Mouse (Mus musculus) Patski (cell line): ENCODE results near the gene Zfp646. TPM values are rescaled to one million over a fixed set of nuclear protein-coding genes. Genes with fewer than 3 reads are reported as not detected.

Experiments
- ATAC-seq: fragments of 100-300 bp; one replicate; pipeline ENCODE4 v1.8.0; 2021
- CTCF ChIA-PET: fragments of 350-600 bp; sonication (Branson Sonifier 250); formaldehyde crosslinking; loops from one replicate; lab custom pipeline; 2022; ENCODE audit warnings: inconsistent platforms; lab: Charles Lee
- POLR2A ChIA-PET: fragments of 350-600 bp; sonication (Branson Sonifier 250); formaldehyde crosslinking; loops from one replicate; lab custom pipeline; 2022; ENCODE audit warnings: antibody characterized with exemption, inconsistent platforms; lab: Charles Lee
- DNase-seq: peaks from one replicate; pipeline ENCODE4 v3.0.0-alpha.2; 2011; ENCODE audit warnings: low read depth, low spot score
- H3K27me3 ChIP-seq: fragments of 371-371 bp; one replicate; pipeline ENCODE4 v1.5.1; 2021
- CTCF ChIP-seq: fragments of 100-300 bp; IDR thresholded peaks from one replicate; pipeline ENCODE4 v1.5.1; 2021
- in situ Hi-C: fragments of 300-500 bp; cut with MboI; formaldehyde crosslinking; loops from 3 replicates; pipeline ENCODE4 v1.11.1; 2018; ENCODE audit warnings: low pct_unique_long_range_greater_than_20kb, mixed read lengths
- polyA plus RNA-seq: library from polyadenylated mRNA; unstranded; gene quantifications from one replicate; pipeline ENCODE4 v1.2.3, GENCODE M21; 2021

Zfp646 gene
- polyA plus RNA-seq, 1 experiment from 2014 or later: 22.3 TPM

DNA sequence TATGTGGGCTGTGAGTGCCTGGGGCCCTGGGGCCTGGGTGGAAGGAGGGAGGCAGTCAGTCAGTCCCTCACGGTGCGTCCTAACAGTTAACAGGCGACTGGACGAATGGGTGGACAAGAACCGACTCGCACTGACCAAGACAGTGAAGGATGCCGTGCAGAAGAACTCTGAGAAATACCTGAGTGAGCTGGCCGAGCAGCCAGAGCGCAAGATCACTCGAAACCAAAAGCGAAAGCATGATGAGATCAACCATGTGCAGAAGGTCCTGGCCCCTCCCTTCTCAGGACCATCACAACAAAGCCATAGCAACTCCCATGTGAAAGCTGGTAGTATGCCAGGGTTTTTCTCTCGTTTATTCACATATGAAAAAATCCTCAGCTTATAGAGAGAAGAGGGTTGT lies 39.3 kb downstream of the Zfp646 start:
- H3K27me3 ChIP-seq: no peaks in the 10 kb centered on the region
- no peak for ATAC-seq
- ChIA-PET CTCF (interaction anchor here (1.0 to 1.4 kb wide), 3 partner anchors 11 to 21 kb away, joined by 3 to 4 read pairs (median 3); no protein-coding TSS in a partner anchor), POLR2A (interaction anchor here (0.7 kb wide), 1 partner anchor 223 kb away, joined by 4 read pairs; no protein-coding TSS in a partner anchor)
- in situ Hi-C loops: no loop called here
- no peak for TF ChIP-seq CTCF
- no peak for DNase-seq

DNA sequence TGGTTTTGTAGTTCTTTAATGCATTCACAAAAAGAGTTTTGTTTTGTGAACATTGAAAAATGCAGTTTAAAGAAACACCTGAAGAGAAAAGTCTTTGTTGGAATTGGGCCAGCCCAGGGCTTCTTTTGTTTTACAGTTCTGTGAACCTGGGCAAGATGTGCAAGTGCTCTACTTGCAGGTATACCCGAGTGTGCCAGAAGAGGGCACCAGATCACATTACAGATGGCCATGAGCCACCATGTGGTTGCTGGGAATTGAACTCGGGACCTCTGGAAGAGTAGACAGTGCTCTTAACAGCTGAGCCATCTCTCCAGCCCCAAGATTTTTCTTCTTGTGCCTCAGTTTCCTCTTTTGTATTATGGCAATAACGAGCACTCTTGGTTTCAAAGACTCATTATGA lies 42.2 kb downstream of the Zfp646 start:
- ChIA-PET CTCF (interaction anchor here (1.4 to 10.1 kb wide), 4 partner anchors 11 to 57 kb away, joined by 3 to 123 read pairs (median 5); no protein-coding TSS in a partner anchor), POLR2A (interaction anchor here (1.0 kb wide), 1 partner anchor 18 kb away, joined by 3 read pairs; no protein-coding TSS in a partner anchor)
- in situ Hi-C loops: no loop called here
- H3K27me3 ChIP-seq: no peaks in the 10 kb centered on the region
- DNase-seq: no peak
- ATAC-seq: no peak
- TF ChIP-seq CTCF: peak; percentile 83

DNA sequence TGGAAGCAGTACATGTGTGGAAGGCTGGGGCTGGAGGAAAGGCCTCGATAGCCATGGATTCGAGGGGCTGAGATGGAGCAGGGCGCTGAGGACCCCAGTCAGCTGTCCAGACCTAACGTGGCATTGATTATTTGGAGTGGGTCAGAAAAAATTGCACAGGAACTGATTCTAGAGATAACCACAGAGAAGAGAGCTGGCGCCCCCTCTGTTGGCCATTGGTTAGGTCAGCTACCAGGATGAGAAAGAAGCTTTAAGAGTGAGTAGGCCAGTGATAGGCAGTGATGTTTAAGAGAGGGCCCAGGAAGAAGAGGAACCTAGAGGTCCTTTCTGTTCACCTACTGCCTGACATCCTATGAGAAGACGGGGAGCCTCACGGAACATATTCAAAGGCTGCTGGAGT lies 43.3 kb downstream of the Zfp646 start:
- TF ChIP-seq CTCF: peak; percentile 66
- H3K27me3 ChIP-seq: no peaks in the 10 kb centered on the region
- CTCF ChIA-PET: interaction anchor here (1.2 to 10.1 kb wide), 6 partner anchors 10 to 118 kb away, joined by 3 to 123 read pairs (median 4); no protein-coding TSS in a partner anchor
- ATAC-seq (no peak), DNase-seq (no peak)
- in situ Hi-C loops: no loop called here
- POLR2A ChIA-PET: no interaction called here

DNA sequence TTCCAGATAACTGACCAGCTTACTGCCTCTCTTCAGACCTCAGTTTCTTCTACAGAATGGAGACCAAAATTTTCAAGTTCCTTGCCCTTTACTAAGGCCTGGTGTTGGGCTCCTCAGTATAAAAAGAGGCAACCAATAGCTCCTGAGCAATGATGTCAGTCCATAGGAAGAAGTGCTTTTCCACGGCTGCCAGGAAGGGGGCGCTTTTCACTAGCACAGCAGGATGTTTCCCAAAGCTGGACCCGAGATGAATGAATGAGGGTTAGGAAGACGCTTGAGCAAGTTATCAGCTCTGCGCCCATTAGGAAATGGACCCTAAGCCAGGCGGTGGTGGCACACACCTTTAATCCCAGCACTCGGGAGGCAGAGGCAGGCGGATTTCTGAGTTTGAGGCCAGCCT lies 45.5 kb downstream of the Zfp646 start:
- ChIA-PET POLR2A (interaction anchor here (1.5 kb wide), 1 partner anchor 10 kb away, joined by 5 read pairs; no protein-coding TSS in a partner anchor), CTCF (interaction anchor here (1.2 to 10.1 kb wide), 4 partner anchors 10 to 25 kb away, joined by 4 to 123 read pairs (median 6); partner anchors contain the start of genes Gm21974, Kat8 and Vkorc1)
- DNase-seq (no peak), ATAC-seq (no peak)
- TF ChIP-seq CTCF: no peak
- no peaks in the 10 kb centered on the region for H3K27me3 ChIP-seq
- in situ Hi-C loops: no loop called here

DNA sequence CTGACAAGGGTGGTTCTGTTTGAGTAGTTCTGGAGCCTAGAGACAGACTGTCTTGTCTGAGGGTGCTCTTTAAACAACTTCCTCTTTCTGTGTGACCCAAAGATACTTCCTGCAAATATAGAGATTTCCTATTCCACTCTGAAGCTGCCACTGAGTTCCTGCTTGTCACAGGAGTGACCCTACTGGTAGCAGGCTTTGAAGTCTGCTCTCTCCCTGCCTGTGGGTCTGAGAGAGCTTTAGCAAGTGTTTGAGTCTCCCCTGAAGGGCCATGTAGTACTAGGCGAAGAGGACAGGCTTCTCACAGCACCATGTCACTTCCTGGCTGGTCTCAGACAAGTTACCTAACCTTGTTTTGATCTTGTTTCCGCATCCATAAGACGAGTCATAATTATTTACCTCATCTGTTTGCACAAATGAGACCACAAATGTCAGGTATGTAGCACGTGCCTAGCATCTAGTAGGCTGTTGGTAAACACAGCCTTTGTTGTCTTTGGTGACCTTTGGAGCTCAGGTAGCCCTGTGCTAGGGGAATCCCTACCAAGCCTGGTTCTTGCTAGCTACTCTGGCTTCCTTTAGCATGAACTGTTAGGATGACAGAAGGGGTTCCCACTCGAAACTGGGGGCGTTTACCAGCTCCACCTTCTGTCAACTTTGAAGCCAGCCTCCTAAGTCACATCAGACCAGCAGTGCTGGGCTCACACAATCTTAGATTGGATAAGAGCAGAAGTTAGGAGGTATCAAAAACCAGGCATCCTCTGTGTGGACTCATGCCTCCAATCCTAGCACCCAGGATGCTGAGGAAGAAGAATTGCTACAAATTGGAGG lies 46.6 kb downstream of the Zfp646 start:
- no peak for ATAC-seq
- CTCF ChIA-PET: interaction anchor here (1.4 to 10.1 kb wide), 2 partner anchors 11 to 12 kb away, joined by 4 to 123 read pairs; partner anchors contain the start of gene Kat8
- POLR2A ChIA-PET: interaction anchor here (0.6 to 1.5 kb wide), 2 partner anchors 9 to 70 kb away, joined by 3 to 5 read pairs; no protein-coding TSS in a partner anchor
- no peak for TF ChIP-seq CTCF
- DNase-seq: no peak
- in situ Hi-C loops: no loop called here
- no peaks in the 10 kb centered on the region for H3K27me3 ChIP-seq

DNA sequence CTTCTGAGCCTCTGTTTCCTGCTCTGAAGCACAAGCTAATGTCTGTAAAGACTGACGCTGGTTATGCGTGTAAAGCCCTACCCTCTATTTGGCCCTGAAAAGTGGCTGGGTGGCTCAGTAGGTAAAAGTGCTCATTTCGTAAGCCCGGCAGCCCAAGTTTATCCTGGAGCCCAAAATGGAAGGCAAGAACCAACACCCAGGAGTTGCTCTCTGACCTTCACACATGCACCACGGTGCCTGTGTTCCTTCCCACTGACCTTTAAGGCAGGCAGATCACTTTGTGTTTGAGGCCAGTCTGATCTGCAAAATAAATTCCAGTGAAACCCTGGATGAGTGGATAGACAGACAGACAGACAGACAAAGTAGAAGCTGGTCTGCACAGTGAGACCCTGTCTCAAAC lies 47.7 kb downstream of the Zfp646 start:
- ChIA-PET CTCF (interaction anchor here (10.1 kb wide), 1 partner anchor 11 kb away, joined by 123 read pairs; no protein-coding TSS in a partner anchor), POLR2A (no interaction called here)
- no peaks in the 10 kb centered on the region for H3K27me3 ChIP-seq
- DNase-seq (no peak), ATAC-seq (no peak)
- in situ Hi-C loops: no loop called here
- no peak for TF ChIP-seq CTCF

DNA sequence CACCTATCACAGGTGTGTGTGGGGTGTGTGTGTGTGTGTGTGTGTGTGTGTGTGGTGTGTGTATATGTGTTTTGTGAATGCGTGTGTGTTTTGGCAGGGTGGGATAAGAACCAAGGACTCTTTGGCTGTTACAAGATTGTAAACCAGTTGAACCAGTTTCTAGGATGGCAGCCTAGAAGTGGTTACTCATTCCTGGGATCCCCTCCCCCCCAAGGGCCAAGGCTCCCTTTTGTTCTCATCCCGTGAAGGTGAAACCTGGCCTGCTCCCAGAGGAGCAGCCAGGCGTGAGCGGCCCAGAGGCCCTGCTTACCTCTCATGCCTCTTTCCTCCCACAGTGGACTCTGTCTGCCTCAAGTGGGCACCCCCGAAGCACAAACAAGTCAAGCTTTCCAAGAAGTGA lies 49.2 kb downstream of the Zfp646 start:
- DNase-seq: no peak
- TF ChIP-seq CTCF: no peak
- in situ Hi-C loops: no loop called here
- ChIA-PET CTCF (interaction anchor here (0.7 to 10.1 kb wide), 3 partner anchors 9 to 15 kb away, joined by 3 to 123 read pairs (median 4); no protein-coding TSS in a partner anchor), POLR2A (interaction anchor here (0.6 to 0.7 kb wide), 2 partner anchors 13 to 63 kb away, joined by 3 to 4 read pairs; partner anchors contain the start of gene Kat8)
- H3K27me3 ChIP-seq: no peaks in the 10 kb centered on the region
- peak; percentile 55 for ATAC-seq

DNA sequence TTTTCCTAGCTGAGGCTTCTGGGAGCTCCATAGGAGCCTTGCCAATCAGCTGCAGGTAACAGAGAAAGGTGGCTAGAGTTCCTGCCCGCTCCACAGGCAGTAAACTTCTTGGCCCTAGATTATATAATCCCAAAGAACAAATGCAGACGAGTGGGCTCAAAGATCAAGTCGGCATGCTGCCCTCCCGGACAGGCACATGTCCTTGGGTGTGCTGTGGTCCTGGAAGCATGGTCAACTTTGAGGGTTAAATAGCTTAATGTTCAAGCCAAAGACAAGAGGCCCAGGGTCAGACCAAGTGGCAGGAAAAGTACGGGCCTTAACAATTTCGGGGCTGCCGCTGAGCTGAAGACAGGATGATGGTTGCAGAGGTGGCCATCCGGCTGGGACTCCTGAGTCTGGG lies 50.0 kb downstream of the Zfp646 start:
- DNase-seq (no peak), ATAC-seq (no peak)
- no peaks in the 10 kb centered on the region for H3K27me3 ChIP-seq
- no peak for TF ChIP-seq CTCF
- ChIA-PET CTCF (interaction anchor here (0.9 to 10.1 kb wide), 4 partner anchors 8 to 37 kb away, joined by 3 to 123 read pairs (median 4); no protein-coding TSS in a partner anchor), POLR2A (interaction anchor here (0.7 to 1.0 kb wide), 2 partner anchors 13 to 14 kb away, joined by 3 read pairs; partner anchors contain the start of gene Kat8)
- in situ Hi-C loops: no loop called here

DNA sequence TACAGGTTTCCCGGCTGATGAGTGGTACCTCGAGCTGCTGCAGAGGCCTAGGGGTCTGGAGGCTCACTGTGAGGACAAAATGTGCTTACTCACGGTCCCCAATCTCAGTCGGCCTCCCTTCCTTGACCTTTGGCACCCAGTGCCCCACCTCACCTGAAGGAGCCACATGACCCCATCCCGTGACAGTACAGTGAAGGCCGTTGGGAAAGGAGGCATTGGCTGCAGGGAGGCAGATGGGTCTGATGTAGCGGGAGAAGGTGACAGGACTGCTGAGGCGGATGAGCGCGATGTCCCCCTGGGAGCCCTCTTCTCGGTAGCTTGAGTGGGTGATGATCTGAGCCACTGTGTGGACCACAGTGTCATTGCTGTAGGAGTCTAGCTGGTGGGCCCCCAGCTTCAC lies 50.8 kb downstream of the Zfp646 start:
- ATAC-seq (no peak), DNase-seq (no peak)
- TF ChIP-seq CTCF: no peak
- in situ Hi-C loops: no loop called here
- H3K27me3 ChIP-seq: no peaks in the 10 kb centered on the region
- CTCF ChIA-PET: interaction anchor here (0.9 to 1.9 kb wide), 3 partner anchors 9 to 13 kb away, joined by 3 to 4 read pairs (median 3); no protein-coding TSS in a partner anchor
- POLR2A ChIA-PET: interaction anchor here (1.0 kb wide), 1 partner anchor 14 kb away, joined by 3 read pairs; the partner anchor contains the start of gene Kat8

DNA sequence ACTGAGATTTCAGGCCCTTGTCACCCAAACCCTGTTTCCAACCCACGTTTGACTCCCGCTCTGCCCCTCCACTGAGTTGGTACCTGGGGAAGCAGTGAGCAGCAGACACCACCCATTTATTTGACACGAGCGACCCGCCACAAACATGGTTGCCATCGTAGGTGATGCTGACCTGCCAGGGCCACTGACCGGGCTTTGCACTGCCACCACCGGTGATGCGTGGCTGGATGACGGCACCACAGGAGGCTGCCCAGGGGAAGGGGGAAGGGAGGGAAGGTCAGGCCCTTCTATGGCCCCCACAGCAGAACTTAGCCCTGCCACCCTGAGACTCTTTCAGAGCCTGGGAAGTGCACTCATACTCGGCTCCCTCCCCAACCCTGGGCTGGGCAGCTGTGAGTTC lies 51.7 kb downstream of the Zfp646 start:
- ChIA-PET POLR2A (interaction anchor here (0.6 kb wide), 1 partner anchor 44 kb away, joined by 4 read pairs; no protein-coding TSS in a partner anchor), CTCF (interaction anchor here (0.9 to 1.9 kb wide), 3 partner anchors 8 to 13 kb away, joined by 3 to 4 read pairs (median 3); no protein-coding TSS in a partner anchor)
- no peak for ATAC-seq
- no peak for DNase-seq
- TF ChIP-seq CTCF: no peak
- in situ Hi-C loops: no loop called here
- H3K27me3 ChIP-seq: no peaks in the 10 kb centered on the region
